Mouse (Mus musculus) ES-E14 (cell line): Measurements from ENCODE around the gene Lrrc4. TPM values are rescaled to one million over a fixed set of nuclear protein-coding genes. Genes with fewer than 3 reads are reported as not detected.

Experiments
- DNase-seq: peaks from one replicate; pipeline ENCODE4 v3.0.0-alpha.2; 2013; ENCODE audit warnings: low read depth, low spot score
- H3K27ac ChIP-seq: 2 replicates; pipeline ENCODE4 v1.5.1; 2012; ENCODE audit warnings: low read depth, mild to moderate bottlenecking, low read length, moderate library complexity, mixed read lengths; ENCODE audit not compliant: poor library complexity, insufficient read depth, severe bottlenecking
- H3K36me3 ChIP-seq: 2 replicates; pipeline ENCODE4 v1.6.1; 2012; ENCODE audit warnings: mild to moderate bottlenecking, low read length, moderate library complexity, mixed read lengths; ENCODE audit not compliant: control insufficient read depth, poor library complexity, insufficient read depth, severe bottlenecking
- H3K4me1 ChIP-seq, 2 experiments: fragments of 150-350 bp in 1 of 2; sonication (generic) in 1 of 2; 2 replicates each; pipeline ENCODE4 v1.6.1; 2012; ENCODE audit warnings: low read length in 2 of 2, mild to moderate bottlenecking in 1 of 2, mixed read lengths in 1 of 2; ENCODE audit not compliant: control insufficient read depth in 2 of 2, insufficient read depth in 2 of 2, poor library complexity in 1 of 2
- H3K4me3 ChIP-seq, 2 experiments: fragments of 150-350 bp in 1 of 2; sonication (generic) in 1 of 2; 2 replicates each; pipeline ENCODE4 v1.5.1; 2012; ENCODE audit warnings: low read length in 2 of 2, low read depth in 1 of 2, mild to moderate bottlenecking in 1 of 2, mixed read lengths in 1 of 2; ENCODE audit not compliant: insufficient read depth in 1 of 2, poor library complexity in 1 of 2, severe bottlenecking in 1 of 2
- H3K9ac ChIP-seq: 2 replicates; pipeline ENCODE4 v1.6.1; 2012; ENCODE audit warnings: low read depth, mild to moderate bottlenecking, low read length, mixed read lengths; ENCODE audit not compliant: poor library complexity, insufficient read depth, severe bottlenecking
- H3K9me3 ChIP-seq: fragments of 150-350 bp; sonication (generic); 2 replicates; pipeline ENCODE4 v1.6.1; 2012; ENCODE audit warnings: low read depth, mild to moderate bottlenecking, low read length; ENCODE audit not compliant: control insufficient read depth, insufficient read depth
- CHD2 ChIP-seq: IDR thresholded peaks from 2 replicates; pipeline ENCODE4 v1.6.1; 2014; ENCODE audit warnings: mild to moderate bottlenecking, low read depth, low read length, inconsistent platforms
- HCFC1 ChIP-seq: IDR thresholded peaks from 2 replicates; pipeline ENCODE4 v1.6.1; 2012; ENCODE audit warnings: low read length, inconsistent platforms, borderline replicate concordance; ENCODE audit not compliant: insufficient read depth
- MAFK ChIP-seq: IDR thresholded peaks from 2 replicates; pipeline ENCODE4 v1.6.1; 2014; ENCODE audit warnings: mild to moderate bottlenecking, low read depth, low read length, inconsistent platforms; ENCODE audit not compliant: insufficient read depth
- ZC3H11A ChIP-seq: IDR thresholded peaks from 2 replicates; pipeline ENCODE4 v1.6.1; 2012; ENCODE audit warnings: low read depth, mild to moderate bottlenecking, inconsistent platforms, low read length, borderline replicate concordance
- ZNF384 ChIP-seq: IDR thresholded peaks from 2 replicates; pipeline ENCODE4 v1.6.1; 2012; ENCODE audit warnings: low read depth, low read length, inconsistent platforms
- in situ Hi-C, 2 experiments: fragments of 600-800 bp; cut with MboI; formaldehyde crosslinking; loops; one replicate each; pipeline ENCODE4 v1.15.1; 2025; ENCODE audit warnings: low sequenced_read_pairs in 2 of 2, inconsistent platforms in 1 of 2; ENCODE audit not compliant: unreplicated experiment in 2 of 2
- total RNA-seq: library from RNA; depleted of rRNA; stranded (reverse); fragments of 300-350 nt; gene quantifications from 2 replicates; pipeline ENCODE4 v1.2.3, GENCODE M21; 2012

Lrrc4 gene
- total RNA-seq, 1 experiment = 0.85 TPM

- TF ChIP-seq ZC3H11A = no peak
- TF ChIP-seq ZNF384 = no peak
- no peak for TF ChIP-seq HCFC1
- TF ChIP-seq CHD2 = no peak
- no peak for TF ChIP-seq MAFK
- no peak overlapping the region for H3K27ac ChIP-seq
- no peak for DNase-seq
- H3K36me3 ChIP-seq = peaks cover 3% of the 10 kb centered on the region; the same call in 1 of the 2 replicates
- in situ Hi-C loops = no loop called here
- no peak overlapping the region for H3K9ac ChIP-seq
- H3K9me3 ChIP-seq = no peaks in the 10 kb centered on the region
- no peaks in the 10 kb centered on the region for H3K4me1 ChIP-seq
- no peak overlapping the region for H3K4me3 ChIP-seq
These were observed 195.8 kb downstream of the Lrrc4 start for GRCm38 (mm10) chr6:28635531-28636348.

- no peak overlapping the region for H3K27ac ChIP-seq
- in situ Hi-C loops = no loop called here
- H3K4me1 ChIP-seq = no peaks in the 10 kb centered on the region
- no peak overlapping the region for H3K4me3 ChIP-seq
- TF ChIP-seq ZC3H11A (no peak), HCFC1 (no peak), ZNF384 (no peak), CHD2 (no peak), MAFK (no peak)
- H3K36me3 ChIP-seq = peaks cover 3% of the 10 kb centered on the region; the same call in 1 of the 2 replicates
- no peak for DNase-seq
- H3K9me3 ChIP-seq = no peaks in the 10 kb centered on the region
- no peak overlapping the region for H3K9ac ChIP-seq
These were observed 196.5 kb downstream of the Lrrc4 start for GRCm38 (mm10) chr6:28635092-28635491.

GRCm38 (mm10) chr6:28633656-28634055, 197.9 kb downstream of the Lrrc4 start:
- Histone ChIP-seq H3K4me1 (no peaks in the 10 kb centered on the region), H3K27ac (no peak overlapping the region), H3K4me3 (no peak overlapping the region), H3K9me3 (no peaks in the 10 kb centered on the region), H3K36me3 (peaks cover 3% of the 10 kb centered on the region; the same call in 1 of the 2 replicates), H3K9ac (no peak overlapping the region)
- in situ Hi-C loops = no loop called here
- TF ChIP-seq ZC3H11A (no peak), HCFC1 (no peak), CHD2 (no peak), ZNF384 (no peak), MAFK (no peak)
- DNase-seq = no peak

GRCm38 (mm10) chr6:28633120-28633519, 198.4 kb downstream of the Lrrc4 start:
- in situ Hi-C loops = no loop called here
- Histone ChIP-seq H3K4me3 (no peak overlapping the region), H3K9ac (no peak overlapping the region), H3K9me3 (no peaks in the 10 kb centered on the region), H3K36me3 (peaks cover 6% of the 10 kb centered on the region; the same call in 1 of the 2 replicates), H3K4me1 (no peaks in the 10 kb centered on the region), H3K27ac (no peak overlapping the region)
- no peak for TF ChIP-seq MAFK
- no peak for TF ChIP-seq ZC3H11A
- no peak for TF ChIP-seq HCFC1
- no peak for TF ChIP-seq CHD2
- no peak for TF ChIP-seq ZNF384
- DNase-seq = no peak
